Mouse (Mus musculus) cortical plate, adult 2 months (tissue): ENCODE data around the gene Ccnc.

Experiments used
- CTCF ChIP-seq: fragments of 200-500 bp; IDR thresholded peaks from 2 replicates; pipeline ENCODE4 v1.5.1; 2011; ENCODE audit warnings: mild to moderate bottlenecking, control low read depth, low read length; ENCODE audit not compliant: insufficient read depth; ENCODE audit errors: extremely low read depth
- POLR2A ChIP-seq: fragments of 200-500 bp; IDR thresholded peaks from 2 replicates; pipeline ENCODE4 v1.6.1; 2011; ENCODE audit warnings: mild to moderate bottlenecking, low read length, control low read depth; ENCODE audit not compliant: insufficient read depth; ENCODE audit errors: extremely low read depth

DNA sequence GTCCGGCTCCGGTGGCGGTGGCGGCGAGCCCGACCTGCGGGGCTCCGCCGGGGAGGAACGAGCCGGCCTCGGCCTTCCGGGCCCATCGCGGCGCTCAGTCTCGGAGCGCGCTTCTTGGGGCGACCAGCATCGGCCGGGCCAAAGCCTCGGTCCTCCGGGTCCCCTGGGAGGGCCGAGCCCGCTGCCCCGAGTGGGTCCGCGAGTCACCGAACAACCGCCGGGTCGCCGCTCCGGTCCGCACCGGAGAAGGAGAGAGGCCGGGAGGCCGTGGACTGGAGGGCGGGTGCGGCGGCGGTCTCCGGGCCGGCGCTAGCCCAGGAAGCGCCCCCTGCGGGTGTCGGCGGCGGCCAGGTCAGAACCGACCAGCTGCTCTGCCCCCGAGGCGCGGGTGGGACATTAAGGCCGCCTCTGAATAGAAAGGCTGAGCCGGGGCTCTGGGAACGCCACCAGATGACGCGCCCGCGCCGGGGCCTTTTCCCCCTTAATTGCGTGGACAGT lies 38.7 kb upstream of the Ccnc start:
- no peak for TF ChIP-seq POLR2A
- TF ChIP-seq CTCF = no peak
